Mouse (Mus musculus): ENCODE results near the gene Smpd1.

- TF ChIP-seq CTCF (conservative IDR thresholded peaks at IDR 0.05; ENCODE audit: insufficient read depth, insufficient read length, low read depth, low read length) (no peak), POLR2A (IDR thresholded peaks at IDR 0.05; ENCODE audit: low read depth, low read length) (no peak)
Measured at GRCm38 (mm10) chr7:105507257-105507656, 46.9 kb upstream of the Smpd1 start.
